Mouse (Mus musculus) lung, postnatal 14 days (tissue): ENCODE results near the gene Ripor1.

Experiments
- DNase-seq: peaks from one replicate; pipeline ENCODE4 v3.0.0; 2021

The Ripor1 gene

DNA sequence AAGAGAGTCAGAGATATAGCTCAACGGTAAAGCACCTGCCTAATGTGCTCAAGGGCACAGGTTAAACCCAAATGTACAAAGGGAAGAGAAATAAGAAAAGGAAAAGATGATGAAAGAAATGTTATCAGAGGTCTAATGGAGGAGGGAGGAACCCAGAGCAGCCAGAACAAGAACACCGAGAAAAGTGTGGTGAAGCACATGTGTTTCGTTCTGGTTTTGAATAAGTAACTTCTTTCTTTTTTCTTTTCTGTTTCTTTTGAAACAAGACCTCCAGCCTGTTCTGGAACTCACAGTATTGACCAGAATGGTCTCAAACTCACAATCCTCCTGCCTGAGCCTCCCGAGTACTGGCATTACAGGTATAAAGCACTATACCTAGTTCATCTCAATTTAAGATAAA lies 24.3 kb downstream of the Ripor1 start:
- DNase-seq = no peak

DNA sequence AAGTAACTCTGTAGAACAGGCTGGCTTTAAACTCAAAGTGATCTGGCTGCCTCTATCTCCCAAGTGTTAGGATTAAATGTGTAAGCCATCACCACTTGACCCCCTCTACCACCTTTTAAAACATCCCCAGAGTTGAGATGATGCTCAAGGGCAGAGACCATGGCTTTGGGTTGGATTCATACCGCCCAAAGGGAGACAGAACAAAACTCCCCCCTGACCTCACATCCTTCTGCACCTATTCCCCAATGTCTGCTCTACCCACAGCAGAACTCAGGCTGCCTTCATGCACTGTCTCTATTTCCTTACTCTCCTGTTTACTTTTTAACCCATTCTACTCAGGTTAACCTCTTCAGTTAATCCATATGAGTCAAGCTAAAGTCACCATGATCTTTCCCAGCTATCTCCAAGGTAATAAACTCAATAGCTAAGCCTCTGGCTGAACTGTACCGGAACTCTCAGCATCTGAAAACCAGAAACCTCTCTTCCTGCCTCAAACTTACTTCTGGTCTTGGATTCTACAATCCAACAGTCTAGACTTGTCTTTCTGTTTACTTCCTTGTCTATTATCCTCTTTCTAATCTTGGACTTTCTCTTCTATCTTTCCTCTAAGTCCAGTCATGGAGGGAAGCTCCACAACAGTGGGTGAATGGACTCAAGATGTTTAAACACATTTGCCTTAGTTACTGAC lies 29.9 kb downstream of the Ripor1 start:
- DNase-seq = no peak

DNA sequence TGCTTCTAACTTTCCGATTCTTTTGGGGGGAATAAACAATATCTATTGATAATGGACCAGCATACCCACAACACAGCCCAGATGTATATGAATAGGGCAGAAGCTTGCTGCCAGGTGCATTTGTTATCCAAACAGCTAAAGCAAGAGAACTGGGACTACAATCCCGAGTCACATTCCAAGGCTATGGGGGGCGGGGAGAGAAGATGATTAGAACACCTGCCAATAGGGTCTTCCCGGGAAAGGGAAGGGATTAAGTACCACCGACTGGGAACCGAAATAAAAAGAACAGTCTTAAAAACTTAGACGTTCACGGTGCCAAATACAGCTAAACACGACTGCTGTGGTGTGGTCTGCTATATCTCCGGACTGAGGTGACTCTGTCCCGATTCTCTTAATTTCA lies 30.4 kb downstream of the Ripor1 start:
- no peak for DNase-seq

DNA sequence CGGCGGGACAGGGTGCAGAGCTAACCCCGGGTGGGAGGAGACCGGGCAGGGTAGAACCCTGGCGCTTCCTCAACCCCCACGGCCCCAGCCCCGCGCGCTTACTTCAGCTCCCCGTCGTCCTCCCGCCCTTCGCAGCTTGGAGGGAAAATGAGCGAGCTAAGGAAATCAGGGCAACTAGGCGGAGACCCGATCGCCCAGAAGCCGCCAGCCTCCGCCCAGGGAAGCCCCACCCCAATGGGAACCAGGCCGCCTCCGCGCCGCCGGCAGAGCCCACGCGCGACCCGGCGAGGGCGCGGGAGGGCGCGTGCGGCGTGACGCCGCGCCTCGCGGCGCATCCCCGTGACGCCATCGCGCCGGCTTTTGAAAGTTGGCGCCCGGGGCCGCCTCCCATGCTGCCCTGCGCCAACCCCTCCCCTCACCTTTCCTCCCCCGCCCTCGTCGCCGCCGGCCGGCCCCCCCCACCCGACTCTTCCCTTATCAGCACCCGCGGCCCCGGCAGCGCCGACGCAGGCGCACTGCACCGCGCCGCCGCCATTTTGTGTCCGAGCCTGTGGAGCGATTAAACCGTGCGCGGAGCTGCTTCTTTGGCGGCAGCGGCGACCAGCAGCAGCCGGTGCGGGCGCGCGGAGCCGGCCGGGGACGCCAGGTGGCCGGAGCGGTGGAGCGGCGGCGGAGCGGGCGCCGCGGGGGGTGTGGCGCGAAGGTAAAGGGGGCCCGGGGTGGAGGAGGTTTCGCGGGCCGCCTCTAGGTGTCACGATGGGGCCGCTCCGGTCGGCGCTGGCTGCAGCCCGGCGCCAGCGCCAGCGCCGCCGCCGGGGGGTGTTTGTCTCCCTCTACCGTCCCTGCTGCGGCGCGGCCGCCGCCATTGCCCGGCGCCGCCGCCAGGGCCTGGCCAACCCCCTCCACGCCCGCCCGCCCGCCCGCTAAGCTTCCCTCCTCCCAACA lies 31.2 kb downstream of the Ripor1 start, which contains the start of gene Ctcf:
Gene Ctcf, plus strand, starts transcription at position 551 of the 945 bp plus-strand sequence.
- DNase-seq = peak; percentile 93

DNA sequence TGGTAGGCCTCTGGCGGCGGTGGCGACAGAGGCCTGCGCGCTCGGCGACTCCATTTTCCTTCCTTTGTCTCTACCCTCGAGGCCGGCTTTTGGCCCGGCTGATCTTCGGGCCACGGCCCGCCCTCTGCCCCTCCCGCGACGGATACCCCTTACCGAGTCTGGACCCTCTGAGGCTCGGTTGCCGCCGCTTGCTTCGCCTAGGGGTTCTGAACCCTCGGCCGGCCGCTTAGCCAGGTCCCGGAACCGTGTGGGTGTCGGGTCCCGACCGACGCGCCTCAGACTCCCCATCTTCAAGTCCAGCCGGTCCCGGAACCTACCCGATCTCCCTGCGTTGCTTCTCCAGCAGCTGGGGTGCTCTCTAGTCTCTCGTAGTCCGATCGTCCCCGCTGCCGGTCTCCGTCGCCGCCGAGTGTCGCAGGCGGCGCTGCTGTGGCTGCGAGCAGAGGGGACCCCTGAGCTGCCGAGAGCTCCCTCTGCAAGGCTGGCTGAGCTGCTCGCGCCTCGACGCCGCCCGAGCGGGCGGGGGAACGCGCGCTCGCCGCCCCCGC lies 32.0 kb downstream of the Ripor1 start, which contains the start of gene Agrp:
Gene Agrp, minus strand, starts transcription at position 431 of the 548 bp plus-strand sequence.
- peak; percentile 62 for DNase-seq

DNA sequence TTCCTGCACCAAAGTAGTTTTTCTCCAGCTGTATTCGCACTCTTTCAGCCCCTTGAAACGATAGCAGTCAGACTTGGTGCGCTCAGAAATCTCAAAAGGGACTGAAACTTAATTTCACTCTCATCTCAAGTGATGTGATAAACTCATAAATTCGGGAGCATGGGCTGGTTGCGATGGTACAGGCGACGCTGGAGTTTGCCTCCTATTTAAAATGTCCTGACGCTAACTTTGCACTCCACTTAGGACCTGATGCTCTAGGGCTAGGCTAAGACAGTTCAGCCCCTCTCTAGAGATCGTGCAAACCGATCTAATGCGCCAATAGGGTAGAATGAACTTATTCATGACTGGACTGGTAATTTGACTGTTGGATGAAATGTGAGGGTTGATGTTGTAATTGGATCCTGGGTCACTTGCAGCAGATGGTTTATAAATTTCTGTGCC lies 32.6 kb downstream of the Ripor1 start:
- DNase-seq = no peak

DNA sequence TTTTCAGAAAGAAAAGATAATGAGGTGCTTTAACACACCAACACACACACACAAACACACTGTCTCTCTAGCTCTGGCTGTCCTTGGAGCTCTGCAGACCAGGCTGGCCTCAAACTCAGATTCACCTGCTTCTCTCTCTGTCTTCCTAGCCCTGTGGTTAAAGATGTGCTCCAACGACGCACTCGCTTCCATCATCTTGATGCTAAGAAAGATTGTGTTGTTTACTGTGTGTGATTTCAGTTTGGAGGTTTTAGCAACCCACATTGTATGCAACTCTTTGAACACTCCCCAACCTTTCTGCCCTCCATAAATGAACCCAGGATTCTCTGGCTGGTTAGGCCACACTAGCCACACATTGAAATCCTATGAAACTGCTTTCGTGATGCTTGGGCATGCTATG lies 33.5 kb downstream of the Ripor1 start:
- DNase-seq = no peak

DNA sequence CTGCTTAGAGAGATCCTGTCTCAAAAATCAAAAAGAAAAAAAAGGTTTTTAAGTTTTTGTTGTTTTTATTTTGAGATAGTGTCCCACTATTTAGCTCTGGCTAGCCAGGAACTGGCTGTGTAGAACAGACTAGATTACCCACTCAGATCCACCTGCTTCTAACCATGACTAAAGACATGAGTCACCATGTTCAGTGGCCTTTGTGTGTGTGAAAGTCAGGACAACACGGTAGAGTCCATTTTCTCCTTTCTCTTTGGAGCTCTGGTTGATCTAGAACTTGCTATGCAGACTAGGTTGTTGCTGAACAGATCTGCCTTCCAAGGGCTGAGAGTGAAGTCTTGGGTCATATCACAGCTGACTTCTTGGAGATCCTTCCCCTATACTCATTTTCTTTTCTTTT lies 34.8 kb downstream of the Ripor1 start:
- DNase-seq = no peak

DNA sequence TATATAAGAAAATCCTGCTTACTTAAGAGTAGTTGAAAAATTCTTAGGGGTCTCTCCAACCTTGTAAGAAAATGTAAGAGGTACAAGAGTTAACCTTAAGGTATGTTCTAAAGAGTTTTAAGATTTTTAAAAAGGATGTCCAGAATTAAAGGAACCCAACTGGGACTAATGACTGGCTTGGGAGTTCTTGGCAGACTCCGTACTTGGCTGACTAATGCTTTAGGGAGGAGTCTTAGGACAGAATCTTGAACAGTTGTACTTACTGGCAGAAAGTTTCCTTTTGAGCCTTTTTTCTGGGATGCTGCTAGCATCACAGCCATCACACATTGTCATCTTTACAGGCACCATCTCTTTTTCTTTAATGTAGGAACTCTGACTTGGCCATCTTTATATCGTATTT lies 35.5 kb downstream of the Ripor1 start:
- DNase-seq = no peak

DNA sequence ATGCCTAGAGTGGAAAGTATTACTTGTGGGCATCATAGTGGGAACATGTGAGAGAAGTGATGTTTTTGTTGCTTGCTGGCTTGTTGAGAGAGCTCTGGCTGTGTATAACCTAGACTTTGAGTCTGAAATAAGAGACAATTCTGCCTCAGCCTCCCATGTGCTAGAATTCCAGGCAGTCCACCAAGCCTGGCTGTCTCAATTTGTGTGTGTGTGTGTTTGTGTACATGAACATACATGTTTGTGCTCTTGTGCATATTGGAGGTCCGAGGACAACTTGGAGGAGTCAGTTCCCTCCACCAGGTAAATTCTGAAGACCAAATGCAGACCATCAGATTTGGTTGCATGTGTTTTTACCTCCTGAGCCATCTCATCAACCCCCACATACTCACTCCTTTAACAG lies 40.1 kb downstream of the Ripor1 start:
- no peak for DNase-seq

DNA sequence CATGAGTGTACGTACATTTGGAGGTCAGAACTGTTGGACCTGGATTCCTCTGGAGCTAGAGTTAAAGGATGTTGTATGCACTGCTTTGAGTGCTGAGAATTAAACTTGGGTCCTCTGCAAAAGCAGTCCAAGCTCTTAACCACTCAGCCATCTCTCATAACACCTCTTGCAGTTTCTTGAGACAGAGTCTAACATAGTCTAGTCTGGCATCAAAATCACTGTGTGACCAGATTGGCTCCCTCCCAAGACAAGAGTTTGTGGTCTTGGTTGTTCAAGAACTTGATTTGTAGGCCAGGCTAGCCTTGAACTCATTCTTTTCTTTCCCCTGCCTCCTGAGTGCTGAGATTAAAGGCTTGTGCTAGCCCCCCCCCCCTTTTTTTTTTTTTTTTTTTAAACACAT lies 43.9 kb downstream of the Ripor1 start:
- DNase-seq = no peak

DNA sequence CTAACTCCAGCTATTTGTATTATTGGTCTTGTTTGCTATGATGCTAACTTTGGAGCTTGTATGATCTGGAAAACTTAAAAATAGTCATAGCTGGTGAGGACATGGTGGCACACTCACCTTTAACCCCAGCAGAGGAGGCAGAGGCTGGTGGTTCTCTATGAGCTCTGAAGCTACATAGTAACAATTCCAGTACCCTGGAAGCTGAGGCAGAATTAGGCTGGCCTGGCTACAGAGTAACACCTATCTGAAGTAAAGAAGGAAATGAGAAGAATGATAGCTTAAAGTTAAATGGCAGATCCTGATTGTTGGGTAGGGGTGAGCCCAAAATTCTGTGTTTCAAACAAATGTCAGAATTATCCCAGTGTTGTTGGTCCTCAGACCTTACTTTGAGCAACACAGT lies 52.6 kb downstream of the Ripor1 start:
- no peak for DNase-seq

DNA sequence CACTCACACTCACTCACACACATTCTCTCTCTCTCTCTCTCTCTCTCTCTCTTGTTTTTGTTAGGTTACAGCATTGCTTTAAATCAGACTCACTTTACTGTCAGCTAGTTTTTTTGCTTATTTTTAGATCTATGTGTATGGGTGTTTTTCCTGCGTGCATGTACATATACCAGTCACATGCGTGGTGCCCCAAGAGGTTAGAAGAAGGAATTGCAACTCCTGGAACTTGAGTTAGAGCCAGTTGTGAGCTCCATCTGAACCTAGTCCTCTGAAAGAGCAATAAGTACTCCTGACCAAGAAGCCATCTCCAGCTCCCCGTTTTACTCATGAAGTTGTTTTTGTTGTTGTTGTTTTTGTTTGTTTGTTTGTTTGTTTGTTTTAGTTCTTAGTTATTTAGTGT lies 56.1 kb downstream of the Ripor1 start:
- DNase-seq = peak; percentile 33
